Mouse (Mus musculus) midbrain, embryonic 15.5 days (tissue): ENCODE data around the gene Ino80. TPM values are rescaled to one million over a fixed set of nuclear protein-coding genes. Genes with fewer than 3 reads are reported as not detected.

ENCODE experiments used
- ATAC-seq: fragments of 200-750 bp; cut with Nextera tagmentation; replicated peaks from 2 replicates; pipeline ENCODE4 v1.8.0; 2017; ENCODE audit warnings: moderate TSS enrichment
- H3K27ac ChIP-seq: fragments of 300-500 bp; sonication (generic); 2 replicates; pipeline ENCODE4 v1.5.1; 2015; ENCODE audit warnings: mild to moderate bottlenecking, inconsistent platforms
- H3K27me3 ChIP-seq: fragments of 300-500 bp; sonication (generic); replicated peaks from 2 replicates; pipeline ENCODE4 v1.6.1; 2015; ENCODE audit warnings: inconsistent platforms
- H3K36me3 ChIP-seq: fragments of 300-500 bp; sonication (generic); replicated peaks from 2 replicates; pipeline ENCODE4 v1.6.1; 2015; ENCODE audit warnings: inconsistent platforms
- H3K4me1 ChIP-seq: fragments of 300-500 bp; sonication (generic); 2 replicates; pipeline ENCODE4 v1.6.1; 2015; ENCODE audit warnings: inconsistent platforms
- H3K4me2 ChIP-seq: fragments of 300-500 bp; sonication (generic); 2 replicates; pipeline ENCODE4 v1.6.1; 2015; ENCODE audit warnings: inconsistent platforms, mild to moderate bottlenecking, moderate library complexity
- H3K4me3 ChIP-seq: fragments of 300-500 bp; sonication (generic); 2 replicates; pipeline ENCODE4 v1.5.1; 2015; ENCODE audit warnings: mild to moderate bottlenecking, inconsistent platforms
- H3K9ac ChIP-seq: fragments of 300-500 bp; sonication (generic); 2 replicates; pipeline ENCODE4 v1.6.1; 2015; ENCODE audit warnings: mild to moderate bottlenecking, inconsistent platforms
- H3K9me3 ChIP-seq: fragments of 300-500 bp; sonication (generic); 2 replicates; pipeline ENCODE4 v1.6.1; 2016; ENCODE audit warnings: inconsistent platforms
- WGBS: fragments of 180-500 bp; shearing (Covaris S2); methylation state at CpG from one replicate; pipeline ENCODE4 v1.1.7; 2015; ENCODE audit warnings: mixed read lengths; 5-methylcytosine and 5-hydroxymethylcytosine counted together
- polyA plus RNA-seq: library from polyadenylated mRNA; unstranded; fragments of >200 nt; fragmentation: Nextera tagmentation; extraction: Ambion mirVana; gene quantifications from 2 replicates; pipeline ENCODE4 v1.2.1, GENCODE M21; 2015

The Ino80 gene
- polyA plus RNA-seq, 1 experiment from 2014 or later, result 3.3 TPM

DNA sequence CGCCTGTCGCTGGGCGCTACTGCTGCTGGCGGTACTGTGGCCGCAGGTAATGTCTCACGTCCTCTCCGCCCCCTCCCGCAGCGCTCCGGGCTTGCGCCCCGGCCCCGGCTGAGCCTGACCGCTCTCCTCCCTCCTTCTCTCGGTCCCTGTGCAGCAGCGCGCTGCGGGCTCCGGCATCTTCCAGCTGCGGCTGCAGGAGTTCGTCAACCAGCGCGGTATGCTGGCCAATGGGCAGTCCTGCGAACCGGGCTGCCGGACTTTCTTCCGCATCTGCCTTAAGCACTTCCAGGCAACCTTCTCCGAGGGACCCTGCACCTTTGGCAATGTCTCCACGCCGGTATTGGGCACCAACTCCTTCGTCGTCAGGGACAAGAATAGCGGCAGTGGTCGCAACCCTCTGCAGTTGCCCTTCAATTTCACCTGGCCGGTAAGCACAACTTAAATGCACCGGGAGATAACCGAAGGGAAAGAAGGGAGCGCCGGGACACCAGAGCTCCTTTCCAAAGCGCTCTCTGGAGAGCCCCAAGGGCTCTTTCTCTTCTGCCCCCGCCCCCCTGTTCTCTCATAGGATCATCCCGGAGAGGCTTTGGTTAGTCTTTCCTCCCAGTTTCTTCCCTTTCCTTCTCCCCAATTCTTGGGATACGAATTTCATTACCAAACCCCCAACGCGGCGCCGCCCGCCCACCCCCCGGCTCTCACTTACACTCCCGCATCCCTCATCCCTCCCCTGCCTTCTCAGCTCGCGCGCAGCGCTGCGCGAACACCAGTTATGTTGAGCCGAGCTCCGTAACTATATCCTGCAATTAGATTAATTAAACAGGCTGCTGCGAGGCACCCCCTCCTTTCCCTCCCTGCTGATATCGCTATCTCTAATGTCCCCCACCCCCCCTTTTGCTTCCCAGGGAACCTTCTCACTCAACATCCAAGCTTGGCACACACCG lies 151.1 kb downstream of the Ino80 start:
- Histone ChIP-seq H3K9ac (peak overlapping the region; percentile 46), H3K27ac (no peak overlapping the region), H3K4me3 (peak overlapping the region; percentile 49), H3K27me3 (peaks cover 83% of the 10 kb centered on the region), H3K36me3 (no peaks in the 10 kb centered on the region), H3K4me1 (peaks cover 68% of the 10 kb centered on the region), H3K4me2 (peak overlapping the region; percentile 85), H3K9me3 (no peaks in the 10 kb centered on the region)
- under 1% methylated on average over 61 of the region's 61 CpGs for WGBS
- peak; percentile 32; the same call in 1 of the 2 replicates for ATAC-seq

DNA sequence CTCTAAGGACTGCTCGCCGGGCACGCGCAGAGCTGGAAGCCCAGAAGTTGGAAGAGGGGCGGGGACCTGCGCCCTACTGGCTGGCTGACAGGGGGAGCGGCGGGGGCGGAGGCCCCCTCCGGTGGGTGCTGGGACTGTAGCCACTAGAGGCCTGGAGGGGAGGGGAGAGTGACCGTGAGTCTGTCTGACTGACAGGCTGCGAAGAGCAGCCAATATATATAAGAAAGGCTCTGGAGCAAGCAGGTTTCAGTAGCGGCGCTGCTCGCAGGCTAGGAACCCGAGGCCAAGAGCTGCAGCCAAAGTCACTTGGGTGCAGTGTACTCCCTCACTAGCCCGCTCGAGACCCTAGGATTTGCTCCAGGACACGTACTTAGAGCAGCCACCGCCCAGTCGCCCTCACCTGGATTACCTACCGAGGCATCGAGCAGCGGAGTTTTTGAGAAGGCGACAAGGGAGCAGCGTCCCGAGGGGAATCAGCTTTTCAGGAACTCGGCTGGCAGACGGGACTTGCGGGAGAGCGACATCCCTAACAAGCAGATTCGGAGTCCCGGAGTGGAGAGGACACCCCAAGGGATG lies 151.8 kb downstream of the Ino80 start, which contains the start of gene Dll4:
Gene Dll4, plus strand, starts transcription at position 217 of the 576 bp plus-strand sequence.
- Histone ChIP-seq H3K4me3 (peak within 1 kb of the TSS; percentile 49), H3K27me3 (peaks cover 84% of the 10 kb centered on the region), H3K9ac (peak within 1 kb of the TSS; percentile 30), H3K4me2 (peak within 1 kb of the TSS; percentile 85), H3K4me1 (peaks cover 72% of the 10 kb centered on the region), H3K36me3 (no peaks in the 10 kb centered on the region), H3K27ac (no peak within 1 kb of the TSS), H3K9me3 (no peaks in the 10 kb centered on the region)
- 0 out of 2 replicates have a peak, but pooled peaks have one; percentile 10 for ATAC-seq
- WGBS, result 1% methylated on average over 33 of the region's 33 CpGs

DNA sequence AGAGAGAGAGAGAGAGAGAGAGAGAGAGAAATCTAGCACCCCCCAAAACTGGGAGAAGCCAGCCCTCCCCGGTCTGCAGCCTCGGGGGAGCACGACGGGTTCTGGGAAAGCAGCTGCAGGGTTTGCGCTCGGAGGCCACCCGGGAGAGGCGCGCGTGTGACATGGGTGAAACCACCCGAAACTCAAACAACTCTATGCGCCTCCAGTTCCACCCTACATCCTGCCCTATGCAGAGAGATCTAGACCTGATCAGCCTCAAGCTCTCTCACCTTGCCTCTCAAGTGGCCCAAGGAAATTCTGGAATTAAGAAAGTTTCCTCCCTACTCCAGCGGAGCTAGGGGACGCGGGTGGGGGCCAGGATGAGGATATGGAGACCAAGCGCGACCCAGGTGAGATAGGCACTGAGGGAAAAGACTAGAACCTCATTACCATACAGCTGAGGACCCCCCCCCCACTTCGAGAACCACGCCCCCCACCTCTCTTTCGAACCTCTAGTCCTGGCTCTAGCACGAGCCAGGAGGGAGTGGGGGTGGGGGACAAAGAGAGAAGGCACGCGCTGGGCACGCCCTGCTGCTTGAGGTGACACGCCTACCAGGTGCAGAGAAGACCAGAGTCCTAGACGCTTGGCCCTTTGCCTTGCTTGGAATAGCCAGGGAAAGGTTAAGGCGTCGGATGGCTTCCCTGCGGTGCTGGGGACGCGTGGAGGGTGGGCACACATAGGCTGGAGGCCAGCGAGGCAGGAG lies 152.7 kb downstream of the Ino80 start:
- under 1% methylated on average over 32 of the region's 32 CpGs for WGBS
- H3K4me1 ChIP-seq, result peaks cover 72% of the 10 kb centered on the region

DNA sequence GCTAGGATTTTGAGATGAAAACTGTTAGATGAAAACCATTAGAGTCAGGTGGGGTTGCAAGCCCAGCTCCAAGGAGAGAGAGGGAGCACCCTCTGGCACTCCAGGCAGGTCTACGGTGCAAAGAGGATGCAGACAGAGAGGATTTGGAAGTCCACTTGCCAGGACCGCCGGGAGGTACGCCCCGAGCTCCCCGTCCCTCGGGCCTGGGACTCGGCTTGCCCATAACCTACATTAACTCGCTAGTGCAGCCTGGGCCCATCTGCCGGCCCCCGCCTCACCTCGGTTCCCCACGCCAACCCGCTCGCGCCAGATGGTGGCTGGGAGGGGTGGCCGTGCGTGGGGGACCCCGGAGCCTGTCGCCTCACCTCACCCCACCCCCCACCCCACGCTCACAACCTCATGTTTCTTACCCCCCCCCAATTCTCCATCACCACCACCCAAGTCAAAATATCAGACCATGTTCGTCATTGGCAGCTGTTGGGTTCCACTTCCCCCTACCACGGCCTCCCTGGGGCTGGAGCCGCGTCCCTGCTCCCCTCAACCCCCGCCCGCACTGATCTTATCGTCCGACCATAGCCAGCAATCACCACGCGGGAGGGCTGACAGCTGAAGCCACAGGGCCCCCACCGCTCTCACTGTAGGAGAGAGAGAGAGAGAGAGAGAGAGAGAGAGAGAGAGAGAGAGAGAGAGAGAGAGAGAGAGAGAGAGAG lies 153.5 kb downstream of the Ino80 start:
- H3K4me3 ChIP-seq, result peak overlapping the region; percentile 9
- no peak overlapping the region for H3K27ac ChIP-seq
- 3% methylated on average over 31 of the region's 32 CpGs for WGBS
- ATAC-seq, result no peak
- H3K36me3 ChIP-seq, result no peaks in the 10 kb centered on the region
- H3K4me2 ChIP-seq, result peak overlapping the region; percentile 25
- no peak overlapping the region for H3K9ac ChIP-seq
- no peaks in the 10 kb centered on the region for H3K9me3 ChIP-seq
- peaks cover 67% of the 10 kb centered on the region for H3K4me1 ChIP-seq
- H3K27me3 ChIP-seq, result peaks cover 81% of the 10 kb centered on the region

More for the DNA sequence above, 152.7 kb downstream of the Ino80 start:
- no peaks in the 10 kb centered on the region for H3K36me3 ChIP-seq
- ATAC-seq, result no peak
- H3K27ac ChIP-seq, result no peak overlapping the region
- H3K4me2 ChIP-seq, result peak overlapping the region; percentile 85
- peak overlapping the region; percentile 49 for H3K4me3 ChIP-seq
- no peaks in the 10 kb centered on the region for H3K9me3 ChIP-seq
- peaks cover 83% of the 10 kb centered on the region for H3K27me3 ChIP-seq
- no peak overlapping the region for H3K9ac ChIP-seq

Other genes starting within 250 kb of the Ino80 start
- gene Ppp1r14d, start 247.8 kb downstream of the Ino80 start, polyA plus RNA-seq, result not detected in 2 replicates
- 0.65 and 0.77 TPM in 2 replicates for gene Spint1, start 240.3 kb downstream of the Ino80 start, polyA plus RNA-seq
- 43.3 and 45.5 TPM in 2 replicates for gene Rhov, start 206.4 kb downstream of the Ino80 start, polyA plus RNA-seq
- 31.7 and 32.3 TPM in 2 replicates for gene Vps18, start 188.9 kb downstream of the Ino80 start, polyA plus RNA-seq
- gene Dll4, start 151.9 kb downstream of the Ino80 start, polyA plus RNA-seq, result 5.2 and 5.3 TPM in 2 replicates
- gene Chac1, start 126.5 kb downstream of the Ino80 start, polyA plus RNA-seq, result 8.1 and 9.0 TPM in 2 replicates
- 0.48 and 0.74 TPM in 2 replicates for gene Exd1, start 69.9 kb upstream of the Ino80 start, polyA plus RNA-seq
- 55.6 and 59.4 TPM in 2 replicates for gene Chp1, start 70.0 kb upstream of the Ino80 start, polyA plus RNA-seq
- 10.1 and 11.6 TPM in 2 replicates for gene Nusap1, start 140.6 kb upstream of the Ino80 start, polyA plus RNA-seq
- 3.1 and 4.6 TPM in 2 replicates for gene Oip5, start 140.8 kb upstream of the Ino80 start, polyA plus RNA-seq
- 37.0 and 37.5 TPM in 2 replicates for gene Ndufaf1, start 185.1 kb upstream of the Ino80 start, polyA plus RNA-seq
- 50.0 and 62.3 TPM in 2 replicates for gene Rtf1, start 197.4 kb upstream of the Ino80 start, polyA plus RNA-seq